In the genomic region with DNA sequence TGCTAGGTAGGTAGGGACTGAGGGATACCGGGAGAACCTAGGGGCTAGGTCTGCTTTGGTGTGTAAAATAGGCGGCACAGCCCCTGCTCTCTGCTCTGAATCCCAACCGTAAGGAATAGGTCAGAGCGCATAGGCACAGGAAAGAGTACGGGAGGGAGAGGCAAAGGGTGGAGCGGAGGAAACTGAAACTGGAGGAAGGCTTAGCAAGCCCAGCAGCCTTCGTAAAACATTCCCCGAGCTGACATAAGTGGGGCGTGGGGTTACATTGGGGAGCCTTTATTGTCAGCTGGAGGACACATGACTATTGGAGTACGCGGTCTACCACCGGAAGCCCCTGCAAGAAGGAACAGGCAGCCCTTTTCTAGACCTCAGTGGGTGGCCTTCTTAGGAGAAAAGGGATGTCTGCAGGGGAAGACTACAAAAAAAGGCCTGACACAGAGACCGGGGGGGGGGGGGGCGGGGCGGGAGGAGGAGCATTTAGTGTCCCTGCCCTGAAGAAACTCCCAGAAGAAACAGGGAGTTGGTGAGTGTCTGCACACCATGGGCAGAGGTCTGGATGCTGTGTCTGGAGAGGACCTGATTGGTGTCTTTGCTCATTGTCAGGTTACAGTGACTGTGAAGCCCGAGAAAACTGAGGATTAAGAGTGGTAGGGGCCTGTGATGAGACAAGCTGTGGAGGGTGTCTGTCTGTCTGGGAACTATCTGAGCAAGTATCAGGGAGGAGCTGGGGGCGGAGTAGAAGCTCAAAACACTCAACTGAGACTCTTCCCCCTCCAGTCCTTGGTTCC, we compare ENCODE assay signal across 9 mouse cellular contexts. TPM values are rescaled to one million over a fixed set of nuclear protein-coding genes. Genes with fewer than 3 reads are reported as not detected.
DNase-seq lines count a peak whose midpoint lies in the region; ATAC-seq and TF ChIP-seq lines count a peak whose summit lies in the region.
"Had no signal": no experiment of that assay in that cellular context is flagged by ENCODE, and none has a peak within 500 bp of the region (broad histone marks: within the 10 kb centered on the region; RNA-seq: fewer than 3 reads in every experiment).

No protein-coding gene starts in this region.

- CTCF ChIA-PET in Patski (lab: Charles Lee) = interaction anchor here (0.8 kb wide), 1 partner anchor 18 kb away, joined by 3 read pairs; no protein-coding TSS in a partner anchor

- 2% methylated on average over 16 of the region's 17 CpGs for WGBS in forebrain, embryonic 15.5 days

- H3K4me2 ChIP-seq in forebrain, embryonic 15.5 days (replicated peaks) = peak overlapping the region; percentile 50

- peak overlapping the region; percentile 32 for H3K4me3 ChIP-seq in forebrain, embryonic 15.5 days

- H3K9me3 ChIP-seq in forebrain, embryonic 15.5 days = no peaks in the 10 kb centered on the region

- H3K27me3 ChIP-seq in Patski = no peaks in the 10 kb centered on the region
- H3K27me3 ChIP-seq in forebrain, embryonic 15.5 days = no peaks in the 10 kb centered on the region

- DNase-seq in Patski (ENCODE audit: low read depth, low spot score) = no peak
- DNase-seq in c-Kit-positive CD71-negative TER-119-negative erythroid progenitor cells, embryonic 14.5 days (ENCODE audit: low read depth) = peak; percentile 33
- DNase-seq in heart, postnatal 4 days = peak; percentile 64
- DNase-seq in layer of hippocampus, postnatal 10 days (ENCODE audit: low spot score in 2 of 2) = peak; percentile 19 to 21
- DNase-seq in lung, postnatal 25 days (ENCODE audit: low spot score) = peak; percentile 83
- peak; percentile 35 for DNase-seq in ovary, postnatal 36 days (ENCODE audit: low spot score)
- DNase-seq in spleen, postnatal 14 days (ENCODE audit: low spot score in 2 of 2) = no peak

- peak overlapping the region; percentile 12; the same call in 1 of the 2 replicates for H3K27ac ChIP-seq in forebrain, embryonic 15.5 days (replicated peaks)

- POLR2A ChIA-PET in Patski (lab: Charles Lee) = interaction anchor here (0.7 kb wide), 1 partner anchor 92 kb away, joined by 3 read pairs; no protein-coding TSS in a partner anchor

- H3K4me1 ChIP-seq in forebrain, embryonic 15.5 days = peaks cover 10% of the 10 kb centered on the region; the same call in 1 of the 2 replicates

- peak; percentile 57 for ATAC-seq in Patski
- ATAC-seq in forebrain, embryonic 15.5 days (replicated peaks) = peak; percentile 71

- H3K36me3 ChIP-seq in forebrain, embryonic 15.5 days = no peaks in the 10 kb centered on the region

- in situ Hi-C loops in Patski (cut with MboI; ENCODE audit: low pct_unique_long_range_greater_than_20kb) = no loop called here

- H3K9ac ChIP-seq in forebrain, embryonic 15.5 days (replicated peaks) = peak overlapping the region; percentile 44

- TF ChIP-seq CTCF in Patski (IDR thresholded peaks at IDR 0.05) = no peak

RNA-seq across cellular contexts. Expression of a gene that starts 0.8 kb away (rescaled TPM):
- 0.03 TPM for polyA plus RNA-seq in Patski (2021)
- 0.13 and 0.29 TPM in 2 replicates for polyA plus RNA-seq in forebrain, embryonic 15.5 days (2015; fragmentation: Nextera tagmentation; extraction: Ambion mirVana)
- 1 to 10 TPM; 2.8 to 3.5 TPM for total RNA-seq in heart, postnatal 4 days (2021)
- total RNA-seq in layer of hippocampus, postnatal 10 days (2021) = 1 to 10 TPM; 1.5 to 2.2 TPM

RNA-seq across cellular contexts. Expression of a gene that starts 19.2 kb away (rescaled TPM):
- polyA plus RNA-seq in Patski (2021) = not detected
- polyA plus RNA-seq in forebrain, embryonic 15.5 days (2015; fragmentation: Nextera tagmentation; extraction: Ambion mirVana) = not detected in 2 replicates
- not detected for total RNA-seq in heart, postnatal 4 days (2021)
- total RNA-seq in layer of hippocampus, postnatal 10 days (2021) = not detected

RNA-seq across cellular contexts. Expression of a gene that starts 30.6 kb away (rescaled TPM):
- polyA plus RNA-seq in Patski (2021) = 0.33 TPM
- polyA plus RNA-seq in forebrain, embryonic 15.5 days (2015; fragmentation: Nextera tagmentation; extraction: Ambion mirVana) = 18.2 and 19.2 TPM in 2 replicates
- 1 to 10 TPM; 1.1 to 2.0 TPM for total RNA-seq in heart, postnatal 4 days (2021)
- 10 to 100 TPM; 22.0 to 27.9 TPM for total RNA-seq in layer of hippocampus, postnatal 10 days (2021)

RNA-seq across cellular contexts. Expression of a gene that starts 42.3 kb away (rescaled TPM):
- not detected for polyA plus RNA-seq in Patski (2021)
- not detected in 2 replicates for polyA plus RNA-seq in forebrain, embryonic 15.5 days (2015; fragmentation: Nextera tagmentation; extraction: Ambion mirVana)
- total RNA-seq in heart, postnatal 4 days (2021) = not detected
- not detected for total RNA-seq in layer of hippocampus, postnatal 10 days (2021)
- polyA plus RNA-seq: gonadal fat pad, adult 2 months had no signal

Comparison
In these comparisons a context has a peak if more than half of its experiments do, and no peak if none do; other contexts are left out.
1. DNase-seq: peak in c-Kit-positive CD71-negative TER-119-negative erythroid progenitor cells, embryonic 14.5 days (single experiment), heart, postnatal 4 days (single experiment), layer of hippocampus, postnatal 10 days (2 of 2), lung, postnatal 25 days (single experiment) and ovary, postnatal 36 days (single experiment); none in Patski (single experiment) and spleen, postnatal 14 days (0 of 2).
2. RNA of a gene that starts 30.6 kb away (total RNA-seq): 22.0 to 27.9 TPM in layer of hippocampus, postnatal 10 days; 1.1 to 2.0 TPM in heart, postnatal 4 days; every median in the first group is over 4 times any median in the second.